Mouse (Mus musculus): ENCODE results near the gene Slc16a14.

DNA sequence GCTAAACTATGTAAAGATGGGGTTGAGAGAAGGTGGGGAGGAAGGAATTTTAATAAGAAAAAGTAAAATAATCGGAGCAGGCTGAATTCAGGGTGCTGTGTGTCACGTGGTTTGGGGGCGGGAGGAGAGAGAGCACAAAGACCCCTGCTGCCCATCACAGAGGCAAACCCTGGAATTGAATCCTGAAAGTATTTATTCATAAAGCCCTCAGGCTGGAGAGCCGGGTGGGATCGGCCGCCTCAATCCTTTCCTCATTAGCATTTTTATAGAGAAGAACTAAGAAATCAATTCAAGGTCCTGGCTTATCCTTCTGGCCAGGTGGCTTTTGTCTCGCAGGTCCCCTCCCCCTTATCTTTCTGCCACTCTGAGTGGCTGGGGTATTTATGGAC, 44.9 kb downstream of the Slc16a14 start:
- no peak for TF ChIP-seq FLI1 (IDR thresholded peaks at IDR 0.05; ENCODE audit: low read length)
- no peak for TF ChIP-seq GATA1 (IDR thresholded peaks at IDR 0.05; ENCODE audit: borderline replicate concordance, low read length)
